Mouse (Mus musculus) forebrain, embryonic 14.5 days (tissue): ENCODE results near the gene Galnt9. TPM values are rescaled to one million over a fixed set of nuclear protein-coding genes. Genes with fewer than 3 reads are reported as not detected.
A peak's percentile ranks its signal among the peaks of the same experiment; 100 is the strongest.

Experiments used
- ATAC-seq: fragments of 200-750 bp; cut with Nextera tagmentation; 2 replicates; pipeline ENCODE4 v1.8.0; 2017; ENCODE audit warnings: mild to moderate bottlenecking, moderate library complexity
- DNase-seq: peaks from one replicate; pipeline ENCODE4 v3.0.0-alpha.2; 2015; ENCODE audit warnings: low spot score
- H3K27ac ChIP-seq: fragments of 300-500 bp; sonication (generic); 2 replicates; pipeline ENCODE4 v1.5.1; 2014; ENCODE audit warnings: low read depth, mild to moderate bottlenecking, control low read depth, low read length, moderate library complexity
- H3K27me3 ChIP-seq: fragments of 300-500 bp; sonication (generic); replicated peaks from 2 replicates; pipeline ENCODE4 v1.6.1; 2014; ENCODE audit warnings: low read length, control low read depth, mixed read lengths; ENCODE audit not compliant: control insufficient read depth, insufficient read depth
- H3K36me3 ChIP-seq: fragments of 300-500 bp; sonication (generic); 2 replicates; pipeline ENCODE4 v1.6.1; 2014; ENCODE audit warnings: low read length, control low read depth; ENCODE audit not compliant: control insufficient read depth, insufficient read depth
- H3K4me1 ChIP-seq: fragments of 300-500 bp; sonication (generic); 2 replicates; pipeline ENCODE4 v1.6.1; 2014; ENCODE audit warnings: antibody characterized with exemption, low read length, control low read depth; ENCODE audit not compliant: control insufficient read depth, insufficient read depth
- H3K4me2 ChIP-seq: fragments of 300-500 bp; sonication (generic); 2 replicates; pipeline ENCODE4 v1.6.1; 2014; ENCODE audit warnings: mild to moderate bottlenecking, control low read depth, low read length
- H3K4me3 ChIP-seq: fragments of 300-500 bp; sonication (generic); 2 replicates; pipeline ENCODE4 v1.5.1; 2014; ENCODE audit warnings: low read depth, low read length, control low read depth
- H3K9ac ChIP-seq: fragments of 300-500 bp; sonication (generic); 2 replicates; pipeline ENCODE4 v1.6.1; 2014; ENCODE audit warnings: mild to moderate bottlenecking, low read length, control low read depth, moderate library complexity
- H3K9me3 ChIP-seq: fragments of 300-500 bp; sonication (generic); replicated peaks from 2 replicates; pipeline ENCODE4 v1.6.1; 2016; ENCODE audit warnings: low read length, control low read depth, mixed read lengths; ENCODE audit not compliant: control insufficient read depth
- WGBS: fragments of 180-500 bp; shearing (Covaris S2); extraction: QIAGEN DNeasy Blood & Tissue Kit; methylation state at CpG from one replicate; pipeline ENCODE4 v1.1.7; 2014; 5-methylcytosine and 5-hydroxymethylcytosine counted together
- polyA plus RNA-seq: library from polyadenylated mRNA; unstranded; fragments of >200 nt; fragmentation: Nextera tagmentation; extraction: Ambion mirVana; gene quantifications from 2 replicates; pipeline ENCODE4 v1.2.1, GENCODE M21; 2014

Gene Galnt9
- polyA plus RNA-seq, 1 experiment from 2014 or later: 12.1 TPM

DNA sequence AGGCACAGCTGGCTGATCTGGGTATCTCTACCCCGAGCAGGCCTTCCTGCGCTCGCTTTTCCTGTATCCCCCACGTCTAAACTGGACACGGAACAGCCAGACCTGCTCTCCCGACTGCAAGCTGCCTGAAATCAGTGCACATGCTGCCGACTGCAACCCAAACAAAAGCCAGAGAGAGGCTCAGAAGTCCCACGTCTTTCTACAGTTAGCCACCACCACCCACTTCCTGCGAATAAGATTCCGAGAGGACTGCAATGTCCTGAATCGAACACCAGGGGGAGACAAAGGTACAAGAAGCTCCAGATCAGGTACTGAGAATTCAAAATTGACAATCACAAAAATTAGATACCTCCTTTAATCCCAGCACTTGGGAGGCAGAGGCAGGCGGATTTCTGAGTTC is 95.3 kb downstream of the Galnt9 start:
- no peak overlapping the region for H3K27ac ChIP-seq
- WGBS: 23% methylated on average over 12 of the region's 12 CpGs
- ATAC-seq: no peak; the same call in 1 of the 2 replicates
- H3K4me1 ChIP-seq: no peaks in the 10 kb centered on the region
- no peak overlapping the region for H3K9ac ChIP-seq
- peak; percentile 78 for DNase-seq
- no peaks in the 10 kb centered on the region for H3K36me3 ChIP-seq
- H3K27me3 ChIP-seq: no peaks in the 10 kb centered on the region
- no peaks in the 10 kb centered on the region for H3K9me3 ChIP-seq
- no peak overlapping the region for H3K4me3 ChIP-seq
- 0 out of 2 replicates have a peak overlapping the region, but pooled peaks have one; percentile 18 for H3K4me2 ChIP-seq

DNA sequence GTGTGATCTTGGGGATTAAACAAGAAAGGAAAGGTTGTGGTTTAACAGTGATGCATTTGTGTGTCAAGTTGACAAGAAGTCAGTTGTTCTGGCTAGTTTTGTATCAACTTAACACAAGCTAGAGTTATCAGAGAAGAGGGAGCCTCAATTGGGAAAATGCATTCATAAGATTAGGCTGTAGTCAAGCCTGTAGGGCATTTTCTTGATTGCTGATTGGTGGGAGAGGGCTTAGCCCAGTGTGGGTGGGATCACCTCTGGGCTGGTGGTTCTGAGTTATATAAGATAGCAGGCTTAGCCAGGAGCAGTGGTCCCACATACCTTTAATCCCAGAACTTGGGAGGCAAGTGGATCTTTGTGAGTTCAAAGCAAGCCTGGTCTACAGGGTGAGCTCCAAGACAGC is 102.2 kb downstream of the Galnt9 start:
- H3K4me3 ChIP-seq: no peak overlapping the region
- DNase-seq (no peak), ATAC-seq (no peak)
- no peak overlapping the region for H3K4me2 ChIP-seq
- H3K9me3 ChIP-seq: no peaks in the 10 kb centered on the region
- H3K27ac ChIP-seq: no peak overlapping the region
- H3K4me1 ChIP-seq: no peaks in the 10 kb centered on the region
- H3K9ac ChIP-seq: no peak overlapping the region
- peaks cover 53% of the 10 kb centered on the region for H3K36me3 ChIP-seq
- no peaks in the 10 kb centered on the region for H3K27me3 ChIP-seq

DNA sequence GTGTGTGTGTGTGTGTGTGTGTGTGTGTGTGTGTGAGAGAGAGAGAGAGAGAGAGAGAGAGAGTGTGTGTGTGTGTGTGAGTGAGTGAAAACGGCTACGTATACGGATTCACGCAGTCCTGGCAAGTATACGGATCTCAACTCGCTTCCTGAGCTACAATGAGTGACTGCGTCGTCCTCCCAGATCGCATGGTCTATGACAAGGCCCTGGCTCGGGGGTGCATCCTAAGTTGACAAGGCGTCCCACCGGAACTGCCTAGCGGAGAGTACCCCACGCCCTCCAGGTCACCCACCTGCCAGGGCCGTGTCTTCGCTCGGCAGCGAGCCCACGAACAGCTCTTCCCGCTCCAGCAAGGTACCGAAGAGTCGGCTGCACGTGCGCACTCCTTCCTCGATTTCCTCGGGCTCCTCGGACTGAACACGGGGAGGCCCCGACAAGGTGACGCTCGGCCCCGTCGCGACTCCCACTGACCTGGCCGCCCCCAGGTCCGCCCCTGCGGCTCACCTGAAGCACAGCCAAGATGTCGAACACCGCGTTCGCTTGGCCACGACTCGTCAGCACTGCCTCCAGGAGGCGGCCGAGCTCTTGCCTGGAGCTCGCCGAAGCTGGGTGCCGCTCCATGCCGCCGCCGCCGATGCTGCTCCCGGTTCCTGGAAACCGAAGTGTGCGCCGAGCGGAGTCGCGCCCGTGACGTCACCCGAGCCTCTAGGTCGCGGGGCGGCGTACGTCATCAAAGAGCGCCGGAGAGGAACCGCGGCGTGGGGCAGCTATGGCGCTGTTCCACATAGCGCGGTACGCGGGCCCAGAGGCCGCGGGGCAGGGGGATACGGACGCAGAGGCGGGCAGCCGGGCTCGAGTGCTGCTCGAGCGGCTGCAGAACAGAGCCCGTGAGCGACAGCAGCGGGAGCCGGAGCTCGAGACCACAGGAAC is 108.8 kb downstream of the Galnt9 start, which contains the start of the genes Noc4l and Ddx51:
Gene Noc4l (minus strand): TSS at position 699 of the 930 bp plus-strand sequence.
Gene Ddx51 (plus strand): TSS at position 733 of the 930 bp plus-strand sequence.
- H3K27ac ChIP-seq: no peak within 1 kb of the TSS; the same call in 1 of the 2 replicates
- peak within 1 kb of the TSS; percentile 79 for H3K9ac ChIP-seq
- H3K36me3 ChIP-seq: peaks cover 68% of the 10 kb centered on the region
- DNase-seq (peak; percentile 97), ATAC-seq (peak; percentile 90)
- no peaks in the 10 kb centered on the region for H3K9me3 ChIP-seq
- no peaks in the 10 kb centered on the region for H3K27me3 ChIP-seq
- H3K4me2 ChIP-seq: peak within 1 kb of the TSS; percentile 96
- peak within 1 kb of the TSS; percentile 98 for H3K4me3 ChIP-seq
- WGBS: under 1% methylated on average over 91 of the region's 91 CpGs
- H3K4me1 ChIP-seq: peaks cover 7% of the 10 kb centered on the region

DNA sequence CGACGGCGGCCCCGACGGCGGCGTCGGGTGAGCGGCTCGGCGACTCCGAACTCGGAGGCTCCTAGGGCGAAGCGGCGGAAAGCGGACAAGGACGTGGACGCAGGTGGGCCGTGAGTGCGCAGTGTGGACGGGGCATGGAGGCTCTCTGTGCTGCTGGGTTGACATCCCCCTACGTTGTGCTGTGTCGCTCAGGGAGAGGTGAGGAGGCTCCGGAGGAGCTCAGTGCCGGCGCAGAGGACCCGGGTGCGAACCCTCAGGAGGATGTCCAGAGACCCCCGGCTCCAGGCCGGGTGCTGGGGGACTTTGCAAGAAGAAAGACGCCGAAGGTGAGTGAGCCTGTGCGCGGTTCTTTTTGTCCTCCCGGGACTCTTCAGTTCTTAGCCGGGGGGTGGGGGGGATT is 109.5 kb downstream of the Galnt9 start:
- Histone ChIP-seq H3K36me3 (peaks cover 68% of the 10 kb centered on the region), H3K4me2 (peak overlapping the region; percentile 96), H3K4me3 (peak overlapping the region; percentile 98), H3K9me3 (no peaks in the 10 kb centered on the region), H3K9ac (peak overlapping the region; percentile 79), H3K27ac (no peak overlapping the region), H3K4me1 (peaks cover 7% of the 10 kb centered on the region), H3K27me3 (no peaks in the 10 kb centered on the region)
- DNase-seq: no peak
- ATAC-seq: peak; percentile 75
- 1% methylated on average over 35 of the region's 37 CpGs for WGBS

DNA sequence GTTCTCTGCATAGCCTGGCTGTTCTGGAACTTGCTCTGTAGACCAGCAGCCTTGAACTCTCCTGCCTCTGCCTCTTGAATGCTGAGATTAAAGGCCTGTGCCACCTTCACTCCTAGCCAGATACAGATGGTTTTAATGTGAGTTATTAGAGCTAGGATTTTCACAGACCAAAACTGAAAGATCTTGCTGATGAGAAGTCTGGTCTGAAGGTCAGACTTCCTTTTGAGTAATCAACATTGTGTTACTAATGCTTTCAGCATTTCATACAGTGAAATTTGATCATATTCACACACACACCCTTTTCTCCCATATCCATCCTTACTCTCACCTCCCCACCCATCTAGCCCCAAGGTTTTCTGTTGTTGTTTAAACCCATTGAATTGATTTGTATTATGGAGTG is 115.5 kb downstream of the Galnt9 start:
- ATAC-seq (no peak), DNase-seq (no peak)
- Histone ChIP-seq H3K9ac (no peak overlapping the region), H3K4me2 (no peak overlapping the region), H3K4me1 (no peaks in the 10 kb centered on the region), H3K4me3 (no peak overlapping the region), H3K36me3 (peaks cover 93% of the 10 kb centered on the region), H3K27ac (no peak overlapping the region), H3K27me3 (no peaks in the 10 kb centered on the region), H3K9me3 (no peaks in the 10 kb centered on the region)

DNA sequence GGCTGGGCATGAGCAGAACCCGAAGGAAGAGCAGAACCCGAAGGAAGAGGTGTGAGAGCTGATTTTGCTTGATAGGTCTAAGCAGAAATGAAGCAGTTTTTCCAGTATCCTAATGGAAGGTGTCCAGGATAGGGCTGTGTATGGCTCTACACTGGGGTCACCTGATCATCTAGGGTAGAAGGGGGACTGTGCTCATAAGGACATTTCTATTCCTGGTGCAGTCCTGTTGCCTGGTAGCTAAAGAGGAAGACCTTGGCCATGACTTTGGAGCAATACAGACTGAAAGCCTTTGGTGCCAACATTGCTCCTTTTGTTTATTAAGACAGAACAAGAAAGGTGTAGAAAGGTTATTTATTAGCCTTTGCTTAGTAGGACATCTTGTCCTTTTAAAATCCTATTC is 119.9 kb downstream of the Galnt9 start:
- 92% methylated on average over 2 of the region's 2 CpGs for WGBS
- Histone ChIP-seq H3K36me3 (peaks cover 92% of the 10 kb centered on the region), H3K4me3 (no peak overlapping the region), H3K27ac (no peak overlapping the region), H3K27me3 (no peaks in the 10 kb centered on the region), H3K9me3 (no peaks in the 10 kb centered on the region), H3K4me2 (no peak overlapping the region), H3K9ac (no peak overlapping the region), H3K4me1 (no peaks in the 10 kb centered on the region)
- DNase-seq (no peak), ATAC-seq (no peak)

DNA sequence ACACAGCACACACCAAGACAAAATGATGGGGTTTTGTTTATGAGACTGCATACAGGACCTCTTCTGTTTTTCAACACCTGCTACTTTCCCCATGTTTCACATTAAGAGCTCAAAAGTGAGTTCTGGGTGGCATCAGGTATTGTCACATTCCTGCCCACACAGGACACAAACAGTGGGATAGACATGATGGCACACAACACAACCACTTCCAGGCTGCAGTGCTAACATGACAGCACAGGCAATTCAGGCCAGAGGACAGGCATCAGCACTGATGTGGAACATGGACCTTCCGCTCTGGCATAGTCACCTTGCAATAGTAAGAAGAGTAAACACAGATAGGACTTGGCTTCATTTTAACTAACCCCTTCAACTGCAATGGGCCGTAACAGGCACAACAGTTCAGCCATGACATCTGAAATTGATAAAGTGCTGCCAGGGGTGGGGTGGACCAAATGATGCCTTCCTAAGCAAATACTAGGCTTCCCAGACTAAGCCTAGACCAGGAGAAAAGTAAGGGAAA is 120.7 kb downstream of the Galnt9 start:
- Histone ChIP-seq H3K9ac (no peak overlapping the region), H3K4me2 (no peak overlapping the region), H3K9me3 (no peaks in the 10 kb centered on the region), H3K4me1 (no peaks in the 10 kb centered on the region), H3K27me3 (no peaks in the 10 kb centered on the region), H3K36me3 (peaks cover 90% of the 10 kb centered on the region), H3K4me3 (no peak overlapping the region), H3K27ac (no peak overlapping the region)
- WGBS: 100% methylated on average over 2 of the region's 2 CpGs
- ATAC-seq (no peak), DNase-seq (no peak)

DNA sequence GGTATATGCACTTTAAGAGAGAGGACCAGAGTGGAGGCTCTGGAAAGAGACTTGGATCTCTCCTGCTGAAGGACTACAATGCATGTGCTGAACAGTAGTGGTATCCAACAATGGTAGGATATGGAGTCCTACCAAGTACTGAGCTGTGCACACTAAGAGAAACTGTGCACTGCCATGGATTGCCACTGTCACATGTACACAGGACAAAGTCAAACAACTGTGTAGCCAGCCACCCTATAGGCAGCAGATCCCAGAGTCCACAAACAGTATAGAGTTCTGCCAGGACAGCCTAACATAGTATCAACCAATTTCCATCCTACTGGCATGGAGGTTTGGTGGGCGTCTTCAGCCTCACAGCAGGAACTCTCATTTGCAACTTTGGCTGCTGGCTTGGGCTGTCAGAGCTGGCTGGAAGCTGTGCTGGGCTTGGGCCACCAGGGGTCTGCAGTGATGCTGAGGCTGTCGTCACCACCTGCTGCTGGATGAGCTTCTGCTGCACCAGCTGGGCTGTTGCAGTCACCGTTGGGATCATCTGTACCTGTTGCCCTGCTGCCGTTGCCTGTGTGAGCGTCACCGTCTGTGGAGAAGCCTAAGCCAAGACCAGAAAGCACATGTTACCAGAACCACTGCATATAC is 121.4 kb downstream of the Galnt9 start:
- no peak for ATAC-seq
- Histone ChIP-seq H3K27me3 (no peaks in the 10 kb centered on the region), H3K4me2 (no peak overlapping the region), H3K36me3 (peaks cover 90% of the 10 kb centered on the region), H3K27ac (no peak overlapping the region), H3K4me1 (no peaks in the 10 kb centered on the region), H3K4me3 (no peak overlapping the region), H3K9me3 (no peaks in the 10 kb centered on the region), H3K9ac (no peak overlapping the region)
- no peak for DNase-seq
- WGBS: 71% methylated on average over 6 of the region's 6 CpGs
